Mouse (Mus musculus): ENCODE results near the gene Hmg20b. TPM values are rescaled to one million over a fixed set of nuclear protein-coding genes. Genes with fewer than 3 reads are reported as not detected.

Hmg20b gene
- total RNA-seq (2021): 10 to 100 TPM; 23.5 to 28.4 TPM

DNA sequence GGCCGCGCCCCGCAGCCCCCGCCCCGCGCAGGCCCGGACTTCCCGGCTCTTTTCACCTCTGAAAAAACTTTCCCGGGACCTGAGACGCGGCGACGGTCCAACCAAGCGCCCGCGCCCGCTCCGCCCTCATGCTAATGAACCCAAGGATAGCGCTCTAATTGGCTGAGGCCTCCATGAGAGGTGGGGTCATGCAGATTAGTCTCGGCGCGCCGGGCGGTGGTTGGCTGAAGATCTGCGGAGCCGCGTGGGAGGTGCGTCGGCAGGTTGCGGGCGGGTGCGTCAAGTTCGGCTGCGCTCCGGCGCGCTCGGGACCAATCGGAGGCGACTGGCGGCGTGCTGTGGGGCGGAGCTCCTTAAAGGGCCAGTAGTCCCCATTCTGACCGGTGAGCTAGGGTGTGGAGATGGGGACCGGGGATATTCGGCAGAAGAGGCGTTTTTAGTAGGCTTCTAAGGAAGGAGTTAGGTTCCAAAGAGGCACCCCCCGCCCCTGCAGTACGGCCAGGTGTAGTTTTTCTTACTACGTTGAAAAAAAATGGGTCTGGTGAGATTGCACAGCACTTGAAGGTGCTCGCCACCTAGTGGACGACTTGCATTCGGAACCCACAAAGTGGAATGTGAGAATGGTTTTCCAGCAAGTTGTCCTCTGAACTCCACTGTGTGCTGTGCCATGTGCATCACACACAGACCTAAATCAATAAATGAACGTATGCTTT lies at the start of gene Hmg20b:
Hmg20b (minus strand) TSS at position 130 of the 713 bp plus-strand sequence.
- peak; percentile 100 for DNase-seq (ENCODE audit: low spot score in 2 of 2)
- intact Hi-C loops (cut with DNase I): loop anchor here (2.0 kb wide), 1 partner anchor 60 kb away; the partner anchor contains the start of gene Tjp3

DNA sequence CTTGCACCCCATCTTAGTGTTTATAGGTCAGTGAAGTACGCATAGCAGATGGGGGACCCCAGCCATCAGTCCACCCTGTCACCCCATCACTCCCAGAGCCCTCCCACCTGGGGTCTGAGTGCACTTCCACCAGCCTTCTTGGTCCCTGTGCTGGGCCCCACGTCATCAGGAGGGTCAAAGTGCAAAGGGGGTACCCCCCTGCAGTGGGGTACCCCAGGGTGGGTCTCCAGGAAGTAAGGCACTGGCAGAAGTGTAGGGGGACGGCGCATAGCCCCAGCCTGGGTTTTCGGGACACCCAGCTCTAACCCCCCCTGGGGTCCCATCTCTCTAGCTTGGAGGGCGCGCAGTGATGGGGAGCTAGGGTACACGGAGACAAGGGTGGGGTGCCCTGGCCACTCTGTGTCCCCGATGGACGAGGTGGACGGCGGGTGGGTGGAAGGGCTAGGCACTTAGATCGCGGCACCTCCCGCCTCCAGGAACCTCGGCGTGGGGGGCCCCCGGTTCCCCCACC lies 49.6 kb upstream of the Hmg20b start:
- intact Hi-C loops (cut with DNase I): no loop called here
- no peak for DNase-seq (ENCODE audit: low spot score in 2 of 2)

DNA sequence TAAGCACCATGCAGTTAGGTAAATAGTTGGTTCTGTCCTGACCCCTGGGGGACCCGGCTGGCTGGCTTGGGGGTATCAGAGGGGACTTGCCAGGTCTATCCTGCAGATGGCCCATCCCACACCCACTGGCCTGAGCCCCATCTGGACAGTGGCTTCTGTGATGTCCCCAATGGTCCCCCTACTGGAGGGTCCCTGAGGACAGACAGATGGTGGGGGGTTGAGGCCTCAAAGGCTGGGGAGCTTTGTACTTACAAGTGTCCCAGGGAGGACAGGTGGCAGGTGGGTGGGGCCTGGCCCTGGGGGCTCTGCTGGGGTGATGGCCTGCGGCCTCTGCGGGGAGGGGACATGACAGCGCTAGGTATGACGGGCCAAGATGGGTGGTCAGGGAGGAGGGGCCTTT lies 49.0 kb upstream of the Hmg20b start:
- DNase-seq (ENCODE audit: low spot score in 2 of 2): no peak
- intact Hi-C loops (cut with DNase I): no loop called here

DNA sequence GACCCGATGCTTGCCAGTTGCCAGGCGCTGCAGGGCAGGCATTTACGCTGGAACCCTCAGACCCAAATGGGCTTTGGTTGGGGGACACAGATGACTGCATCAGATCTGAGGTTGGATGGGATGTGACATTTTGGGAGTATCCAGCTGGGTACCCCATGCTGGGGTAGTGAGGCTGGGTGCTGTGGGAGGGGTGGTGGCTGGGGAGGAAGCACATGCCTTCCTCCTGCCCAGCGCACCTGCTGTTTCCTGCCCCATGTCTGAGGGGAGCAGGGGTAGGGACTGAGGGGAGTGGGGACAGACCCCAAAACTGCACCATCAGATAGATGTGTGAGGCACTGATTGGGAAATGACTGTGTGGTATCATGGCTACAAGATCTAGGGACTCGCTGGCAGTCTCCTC lies 46.5 kb upstream of the Hmg20b start:
- no peak for DNase-seq (ENCODE audit: low spot score in 2 of 2)
- intact Hi-C loops (cut with DNase I): no loop called here

DNA sequence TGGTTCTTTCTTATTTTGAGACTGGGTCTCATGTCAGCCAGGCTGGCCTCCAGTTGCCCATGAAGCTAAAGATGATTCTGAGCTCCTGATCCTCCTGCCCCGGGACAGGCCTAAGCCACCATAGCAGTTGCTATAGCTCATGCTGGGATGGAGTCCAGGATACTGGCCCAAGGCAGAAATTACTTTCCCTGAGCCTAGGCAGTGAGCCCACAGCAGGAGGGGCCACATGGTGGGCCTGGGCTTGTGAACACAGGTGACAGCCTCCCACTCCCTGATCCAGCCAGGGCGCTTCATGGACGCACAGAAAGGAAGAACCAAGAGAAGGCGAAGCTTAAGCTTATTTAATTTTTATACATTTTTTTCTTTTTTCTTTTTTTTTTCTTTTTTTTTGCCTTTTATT lies 45.6 kb upstream of the Hmg20b start:
- DNase-seq (ENCODE audit: low spot score in 2 of 2): no peak
- intact Hi-C loops (cut with DNase I): no loop called here

DNA sequence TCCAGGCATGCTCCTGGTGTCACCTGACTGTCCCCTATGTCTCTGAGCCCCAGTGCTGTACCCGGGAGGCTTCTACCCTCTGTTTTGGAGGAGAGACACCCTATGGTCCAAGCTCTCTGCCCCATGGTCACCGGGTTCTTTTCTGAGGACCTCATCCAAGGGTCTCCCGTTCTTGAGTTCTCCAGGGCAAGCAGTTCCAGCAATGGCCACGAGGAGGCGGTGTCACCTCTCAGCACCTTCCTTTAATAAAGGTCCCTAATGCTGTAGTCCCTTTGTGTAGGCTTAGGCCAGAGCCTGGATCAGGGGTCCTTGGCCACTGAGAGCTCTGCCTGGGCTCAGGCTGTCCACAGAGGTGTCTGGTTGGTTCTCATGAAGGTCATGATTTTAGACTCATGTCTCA lies 44.8 kb upstream of the Hmg20b start:
- peak in 1 of 2 experiments; percentile 61 for DNase-seq (ENCODE audit: low spot score in 2 of 2)
- intact Hi-C loops (cut with DNase I): no loop called here

DNA sequence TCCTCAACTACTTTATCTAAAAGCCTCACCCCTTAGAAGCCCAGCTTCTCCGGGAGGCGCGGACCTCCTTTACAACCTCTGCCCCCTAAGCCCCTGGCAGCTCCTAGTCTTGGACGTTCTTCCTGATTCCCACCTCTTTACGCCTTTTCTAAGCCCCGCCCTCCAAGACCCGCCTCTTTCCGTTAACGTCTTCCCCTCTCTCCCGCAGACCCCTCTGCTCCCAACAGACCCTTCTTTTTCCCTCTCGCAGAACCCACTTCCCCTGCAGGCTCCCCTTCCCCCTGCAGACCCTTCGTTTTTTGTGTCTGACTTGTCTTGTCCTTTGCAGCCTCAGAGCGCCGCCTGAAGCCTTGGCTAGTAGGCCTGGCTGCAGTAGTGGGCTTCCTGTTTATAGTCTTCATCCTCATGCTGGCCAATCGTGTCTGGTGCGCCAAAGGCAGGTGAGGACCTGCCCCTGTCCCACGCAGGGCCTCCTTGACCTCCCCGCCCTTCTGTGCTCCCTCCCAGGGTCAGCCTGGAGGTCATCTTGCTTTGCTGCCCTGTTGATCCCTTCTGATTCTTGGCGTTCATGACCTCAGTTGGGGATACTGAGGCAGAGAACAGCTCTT lies 43.3 kb upstream of the Hmg20b start:
- no peak for DNase-seq (ENCODE audit: low spot score in 2 of 2)
- intact Hi-C loops (cut with DNase I): no loop called here

DNA sequence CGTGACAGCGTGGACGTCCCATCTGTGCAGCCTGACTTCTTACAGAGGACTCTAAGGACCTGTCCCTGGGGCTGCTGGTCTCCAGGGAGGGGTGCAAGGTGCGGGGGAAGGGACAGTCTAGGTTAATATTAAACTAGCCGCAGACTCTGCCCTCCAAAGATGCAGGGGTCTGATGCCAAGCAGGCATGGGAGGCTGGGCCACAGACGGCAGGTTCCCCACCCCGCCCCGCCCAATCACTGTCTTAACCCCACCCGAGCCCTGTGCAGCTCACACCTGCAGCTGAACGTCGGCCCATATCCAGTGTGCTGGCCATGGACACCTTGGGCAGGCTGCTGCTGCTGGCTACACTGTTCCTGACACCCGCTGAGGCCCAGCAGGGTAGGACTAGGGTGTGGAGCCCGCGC lies 42.5 kb upstream of the Hmg20b start, which contains the start of gene Smim24:
Smim24 (plus strand) TSS at position 271 of the 405 bp plus-strand sequence.
- intact Hi-C loops (cut with DNase I): no loop called here
- DNase-seq (ENCODE audit: low spot score in 2 of 2): no peak

DNA sequence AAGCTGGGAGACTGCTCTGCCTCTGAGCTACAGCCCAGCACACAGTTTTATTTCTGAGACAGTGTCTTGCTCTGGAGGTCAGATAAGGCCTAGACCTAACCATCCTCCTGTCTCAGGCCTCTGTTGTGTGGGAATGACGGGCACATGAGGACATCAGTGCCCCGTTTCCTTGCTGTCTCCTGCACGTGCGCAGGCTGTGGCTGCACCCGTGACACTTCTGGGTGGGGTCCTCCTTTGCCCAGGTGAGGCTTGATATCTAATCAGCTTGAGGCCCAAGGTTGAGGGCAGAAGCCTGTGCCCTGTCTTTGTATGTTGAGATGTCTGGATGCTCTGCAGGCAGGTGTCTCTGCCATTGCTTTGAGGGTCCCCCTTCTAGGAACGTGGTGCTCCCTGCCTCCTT lies 42.0 kb upstream of the Hmg20b start:
- DNase-seq (ENCODE audit: low spot score in 2 of 2): no peak

DNA sequence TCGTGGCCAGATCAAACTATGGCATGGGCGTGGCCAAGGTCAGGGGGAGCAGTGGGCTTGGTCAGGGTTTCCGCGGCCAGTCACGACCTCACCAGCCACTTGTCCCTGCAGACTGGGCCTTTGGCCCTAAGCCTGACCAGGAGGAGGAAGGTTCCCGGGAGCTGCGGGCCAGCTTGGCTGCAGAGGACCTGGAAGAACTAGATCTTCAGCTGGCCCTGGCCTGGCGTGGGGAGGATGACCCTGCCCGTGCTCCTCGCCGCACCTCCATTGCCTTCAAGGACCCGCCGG lies 40.3 kb upstream of the Hmg20b start:
- intact Hi-C loops (cut with DNase I): no loop called here
- DNase-seq (ENCODE audit: low spot score in 2 of 2): no peak

More for the DNA sequence above, 42.0 kb upstream of the Hmg20b start:
- intact Hi-C loops (cut with DNase I): no loop called here

DNA sequence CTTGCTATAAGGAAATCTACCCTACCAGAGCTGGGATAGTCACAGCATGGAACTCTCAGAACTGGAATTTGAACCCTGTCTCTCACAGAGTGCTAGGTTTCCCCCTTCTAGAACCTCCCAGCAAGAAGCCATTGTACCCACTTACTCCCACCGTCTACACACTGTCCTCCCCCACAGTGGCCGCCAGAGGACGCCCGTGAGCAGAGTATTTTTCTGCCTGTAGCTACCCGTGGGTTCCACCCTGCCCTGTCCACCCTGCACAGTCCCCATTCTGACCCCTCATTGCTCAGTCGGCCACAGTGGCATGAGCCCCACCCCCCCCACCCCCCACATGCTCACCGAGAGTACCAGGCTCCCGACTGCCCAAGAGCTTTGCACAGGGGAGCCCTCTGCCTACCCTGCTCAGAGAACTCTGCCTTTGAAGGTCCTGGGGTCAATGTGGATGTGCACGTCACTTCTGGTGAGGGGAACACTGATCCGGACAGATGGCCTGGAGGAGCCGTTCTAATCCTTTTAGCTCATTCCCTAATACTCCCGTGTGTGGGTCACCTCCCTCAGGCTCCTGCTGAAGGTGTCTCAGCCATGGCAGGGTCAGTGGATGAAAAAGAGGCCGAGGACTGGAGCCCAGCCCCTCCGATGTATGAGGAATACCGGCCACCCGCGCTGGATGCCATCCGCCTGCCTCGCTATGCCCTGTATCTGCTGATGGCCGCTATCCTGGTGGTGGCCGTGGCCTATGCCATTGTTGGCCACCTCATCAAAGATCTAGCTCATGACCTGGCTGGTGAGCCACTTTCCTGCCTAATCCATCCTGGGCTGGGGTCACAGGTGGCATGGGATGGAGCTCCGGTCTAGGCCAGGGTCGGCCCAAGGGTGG lies 39.8 kb upstream of the Hmg20b start:
- intact Hi-C loops (cut with DNase I): loop anchor here (1.0 kb wide), 1 partner anchor 60 kb away; no protein-coding TSS in a partner anchor
- peak; percentile 70 to 76 for DNase-seq (ENCODE audit: low spot score in 2 of 2)

DNA sequence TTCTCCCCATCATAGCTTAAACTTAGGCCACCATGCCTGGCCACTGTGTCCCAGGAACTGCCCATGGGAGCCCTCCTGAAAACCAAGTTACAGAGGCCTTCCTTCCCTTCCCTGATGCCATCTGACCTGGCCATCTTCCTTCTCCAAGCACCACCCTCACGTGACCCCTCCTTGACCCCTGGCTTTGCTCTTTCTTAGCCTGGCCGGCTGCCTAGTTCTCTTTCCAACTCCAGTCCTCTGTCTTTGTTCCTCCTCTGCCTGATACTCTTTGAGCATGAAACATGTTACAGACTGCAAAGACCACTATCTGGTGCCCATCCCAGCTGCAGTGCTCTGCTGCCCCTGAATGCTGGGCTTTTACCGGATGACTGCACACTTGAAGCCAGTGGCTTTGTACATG lies 39.1 kb upstream of the Hmg20b start:
- intact Hi-C loops (cut with DNase I): loop anchor here (1.0 kb wide), 1 partner anchor 61 kb away; no protein-coding TSS in a partner anchor
- DNase-seq (ENCODE audit: low spot score in 2 of 2): no peak

DNA sequence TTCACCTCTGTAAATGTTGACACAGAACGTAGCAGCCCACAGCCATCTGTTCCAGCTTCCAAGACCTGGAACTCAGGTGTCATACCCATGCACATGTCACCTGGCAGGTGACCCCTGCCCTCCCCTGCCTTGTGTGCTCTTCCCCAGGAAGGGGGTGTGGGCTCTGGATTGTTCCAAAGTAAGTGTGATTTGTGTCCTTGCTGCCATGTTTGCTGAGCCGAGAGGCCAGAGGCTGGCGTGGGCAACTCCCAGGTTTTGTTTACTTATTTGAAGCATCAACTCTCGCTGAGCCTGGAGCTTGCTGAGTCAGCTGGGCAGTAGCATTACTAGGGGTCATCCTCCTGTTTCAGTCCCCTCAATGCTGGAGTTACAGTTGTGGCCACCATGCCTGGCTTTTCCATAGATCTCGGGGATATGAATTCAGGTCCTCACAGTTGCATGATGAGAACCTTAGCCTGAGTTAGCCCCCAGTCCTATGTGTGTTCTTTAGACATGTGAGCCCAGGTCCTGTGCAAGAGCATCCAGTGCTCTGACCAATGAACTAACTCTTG lies 38.3 kb upstream of the Hmg20b start, which contains the start of gene Gm48552:
Gm48552 (plus strand) TSS at position 501 of the 551 bp plus-strand sequence.
- intact Hi-C loops (cut with DNase I): loop anchor here (1.0 kb wide), 1 partner anchor 62 kb away; no protein-coding TSS in a partner anchor
- DNase-seq (ENCODE audit: low spot score in 2 of 2): no peak

DNA sequence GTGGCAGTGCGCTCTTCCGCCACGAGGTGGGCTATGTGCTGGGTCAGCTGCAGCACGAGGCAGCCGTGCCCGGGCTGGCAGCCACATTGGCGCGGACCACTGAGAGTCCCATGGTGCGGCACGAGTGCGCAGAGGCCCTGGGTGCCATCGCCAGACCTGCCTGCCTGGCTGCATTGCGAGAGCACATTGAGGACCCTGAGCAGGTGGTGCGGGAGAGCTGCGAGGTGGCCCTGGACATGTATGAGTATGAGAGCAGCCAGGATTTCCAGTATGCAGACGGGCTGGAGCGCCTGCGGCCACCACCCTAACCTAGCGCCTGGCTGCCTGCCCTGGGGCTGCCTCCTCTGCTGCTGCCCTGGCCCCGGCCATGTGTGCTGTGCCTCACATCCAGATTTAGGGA lies 37.4 kb upstream of the Hmg20b start:
- intact Hi-C loops (cut with DNase I): no loop called here
- DNase-seq (ENCODE audit: low spot score in 2 of 2): no peak

DNA sequence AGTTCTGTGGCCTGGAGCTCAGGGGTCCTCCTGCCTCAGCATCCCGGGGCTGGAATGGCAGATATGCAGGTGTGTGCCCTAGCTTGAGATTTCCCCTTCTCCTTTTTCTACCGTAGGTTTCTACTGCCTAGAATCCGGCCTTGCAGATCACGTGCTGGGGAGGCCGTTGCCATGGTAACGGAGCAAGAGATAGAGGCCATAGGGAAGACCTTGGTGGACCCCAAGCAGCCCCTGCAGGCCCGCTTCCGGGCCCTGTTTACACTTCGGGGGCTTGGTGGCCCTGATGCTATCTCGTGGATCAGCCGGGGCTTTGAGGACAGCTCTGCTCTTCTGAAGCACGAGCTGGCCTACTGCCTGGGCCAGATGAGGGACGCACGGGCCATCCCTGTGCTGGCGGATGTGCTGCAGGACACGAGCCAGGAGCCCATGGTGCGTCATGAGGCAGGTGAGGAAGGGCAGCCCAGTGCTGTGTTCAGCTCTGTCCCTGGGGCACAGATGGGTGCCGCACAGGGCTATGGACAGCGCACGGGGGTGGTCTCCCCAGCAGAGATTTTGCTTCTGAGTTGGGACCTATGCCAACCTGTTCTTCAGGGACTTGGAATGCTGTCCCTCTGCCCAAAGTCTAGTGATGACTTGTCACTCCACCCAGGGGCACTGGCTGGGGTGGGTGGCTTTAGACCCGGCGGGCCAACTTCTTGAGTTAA lies 35.5 kb upstream of the Hmg20b start:
- no peak for DNase-seq (ENCODE audit: low spot score in 2 of 2)
- intact Hi-C loops (cut with DNase I): no loop called here

DNA sequence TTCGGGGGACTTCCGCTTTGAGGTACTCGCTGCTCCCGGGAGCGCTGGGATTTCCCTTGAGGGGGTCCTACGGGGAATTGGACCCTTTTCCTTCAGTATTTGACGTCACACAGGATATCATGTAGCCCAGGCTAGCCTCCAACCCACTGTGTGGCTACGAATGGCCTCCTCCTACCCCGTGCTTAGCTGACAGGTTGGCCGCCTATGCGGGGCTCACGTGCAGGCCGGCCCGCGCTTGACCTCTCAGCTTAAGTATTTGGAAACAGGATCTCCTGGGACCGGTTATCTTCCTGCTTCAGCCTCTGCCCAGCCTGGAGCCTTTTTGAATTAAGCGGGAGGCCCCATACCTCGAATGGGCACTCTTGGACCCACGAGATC lies 34.3 kb upstream of the Hmg20b start:
- intact Hi-C loops (cut with DNase I): no loop called here
- no peak for DNase-seq (ENCODE audit: low spot score in 2 of 2)

DNA sequence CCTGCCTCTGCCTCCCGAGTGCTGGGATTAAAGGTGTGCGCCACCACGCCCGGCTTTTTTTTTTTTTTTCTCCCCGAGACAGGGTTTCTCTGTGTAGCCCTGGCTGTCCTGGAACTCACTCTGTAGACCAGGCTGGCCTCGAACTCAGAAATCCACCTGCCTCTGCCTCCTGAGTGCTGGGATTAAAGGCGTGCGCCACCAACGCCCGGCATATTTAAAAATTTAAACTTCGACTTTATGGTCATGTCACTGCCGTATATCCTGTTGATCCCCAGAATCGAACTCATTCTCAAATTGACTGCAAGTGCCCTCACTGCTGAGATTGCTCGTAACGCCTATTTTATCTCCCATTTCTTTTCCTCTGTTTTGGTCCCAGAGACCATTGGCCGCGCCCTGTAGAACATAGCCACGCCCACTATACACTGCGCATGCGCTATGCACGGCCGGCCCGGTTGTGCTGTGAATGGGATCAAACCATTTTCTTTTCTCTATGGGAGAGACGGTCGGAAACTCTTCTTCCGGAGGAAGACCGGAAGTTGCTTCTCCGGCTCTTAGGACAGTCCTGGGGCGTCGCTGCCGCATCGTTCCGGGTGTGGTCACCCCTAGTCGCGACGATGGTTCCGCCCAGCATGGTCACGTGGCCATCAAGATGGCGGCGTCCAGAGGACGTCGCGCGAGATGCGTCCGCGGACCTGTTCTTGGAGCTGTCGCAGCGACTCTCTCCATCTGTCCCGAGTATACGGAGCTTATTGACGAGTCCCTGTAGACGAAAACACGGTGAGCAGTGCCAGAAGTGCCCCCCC lies 33.7 kb upstream of the Hmg20b start, which contains the start of the genes Dohh and Gm48551:
Dohh (plus strand) TSS at position 627 of the 803 bp plus-strand sequence.
Gm48551 (plus strand) TSS at position 665 of the 803 bp plus-strand sequence.
- intact Hi-C loops (cut with DNase I): no loop called here
- DNase-seq (ENCODE audit: low spot score in 2 of 2): peak; percentile 98 to 99

DNA sequence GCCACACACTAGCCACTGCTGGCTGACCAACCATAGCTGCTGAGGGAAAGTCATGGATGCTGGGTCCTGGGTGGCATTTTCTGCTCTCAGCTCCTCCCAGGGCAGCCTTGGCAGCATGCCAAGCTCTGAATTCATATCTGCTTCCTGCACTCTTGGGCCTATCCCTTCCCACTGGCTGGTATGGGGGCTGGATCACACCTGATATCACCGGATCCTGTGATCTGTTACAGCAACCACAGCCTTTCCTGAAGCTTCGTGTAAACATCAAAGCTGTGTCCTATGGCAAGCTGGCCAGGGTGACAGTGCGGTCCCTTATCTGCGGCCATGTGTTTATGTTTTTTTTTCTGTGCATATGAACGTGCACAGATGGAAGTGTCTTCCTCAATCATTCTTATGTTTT lies 31.8 kb upstream of the Hmg20b start:
- no peak for DNase-seq (ENCODE audit: low spot score in 2 of 2)
- intact Hi-C loops (cut with DNase I): no loop called here

Measured in left cerebral cortex, postnatal 25 days (tissue).